Mouse (Mus musculus): ENCODE measurements at regions not wholly inside any gene's neighbourhood (a gene's known extent, or its start where the extent isn't known, plus 50 kb on each side); places are given as distances from the start of the nearest gene placed in this dataset.
"Not testable (repeated sequence)": the region's sequence is repeated elsewhere in the genome, so short reads cannot be mapped to it uniquely, and the experiment has no call there.

DNA sequence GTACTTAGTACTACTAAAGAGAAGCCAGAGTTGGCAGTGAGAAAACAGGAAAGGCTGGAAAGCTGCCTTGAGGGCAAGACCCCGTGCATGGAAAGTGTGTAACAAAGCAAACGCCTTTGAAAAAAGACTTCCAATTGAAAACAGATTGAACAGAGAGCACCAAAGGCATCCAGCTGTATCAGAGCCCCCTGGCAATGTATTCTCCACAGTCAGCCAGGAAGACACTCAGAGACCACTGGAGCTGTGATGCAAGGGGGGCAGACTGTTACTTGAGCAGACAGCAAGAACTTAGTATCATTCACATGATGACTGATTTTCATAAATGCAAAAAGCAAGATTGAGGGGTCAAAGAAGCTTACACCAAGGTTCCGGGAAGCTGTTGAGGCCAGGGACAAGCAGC lies 146.2 kb upstream of the Hes1 start:
- no peak for DNase-seq (ENCODE audit: low spot score)

DNA sequence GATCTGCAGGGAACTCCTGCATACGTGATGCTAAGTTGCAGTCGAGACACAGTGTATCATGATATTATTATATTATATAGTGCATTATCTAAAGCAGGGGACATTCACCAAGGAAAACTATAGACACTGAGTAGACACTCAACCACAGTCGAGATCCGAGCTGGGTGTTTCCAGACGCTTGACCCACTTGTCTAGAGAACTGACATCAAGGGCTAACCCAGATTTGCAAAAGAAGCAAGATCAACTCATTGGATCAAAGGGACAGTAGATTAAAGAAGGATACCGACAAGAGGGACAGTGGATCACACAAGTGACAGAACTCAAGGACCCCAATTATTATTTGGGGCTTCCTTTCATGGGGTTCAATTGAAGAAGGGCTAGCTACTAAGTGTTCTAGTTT lies 145.8 kb upstream of the Hes1 start:
- no peak for DNase-seq (ENCODE audit: low spot score)

DNA sequence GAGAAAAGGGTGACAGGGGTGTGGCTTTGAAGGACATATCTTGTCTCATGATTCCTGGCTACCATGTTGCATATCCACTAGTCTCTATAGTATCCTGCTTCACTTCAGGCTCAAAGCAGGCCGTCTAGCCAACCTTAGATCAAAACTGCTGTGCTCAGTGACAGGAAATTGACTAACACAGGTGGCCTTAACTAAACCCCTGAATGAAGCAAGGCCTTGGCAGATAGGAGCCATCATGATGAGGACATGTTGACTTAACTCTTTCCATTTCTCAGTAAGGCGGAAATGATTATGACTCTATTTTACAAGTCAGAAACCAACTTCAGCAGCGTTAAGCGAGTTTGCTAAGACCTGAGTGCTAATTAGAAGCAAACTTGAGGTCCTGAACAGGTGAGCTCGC lies 143.2 kb upstream of the Hes1 start:
- DNase-seq (ENCODE audit: low spot score), result no peak

DNA sequence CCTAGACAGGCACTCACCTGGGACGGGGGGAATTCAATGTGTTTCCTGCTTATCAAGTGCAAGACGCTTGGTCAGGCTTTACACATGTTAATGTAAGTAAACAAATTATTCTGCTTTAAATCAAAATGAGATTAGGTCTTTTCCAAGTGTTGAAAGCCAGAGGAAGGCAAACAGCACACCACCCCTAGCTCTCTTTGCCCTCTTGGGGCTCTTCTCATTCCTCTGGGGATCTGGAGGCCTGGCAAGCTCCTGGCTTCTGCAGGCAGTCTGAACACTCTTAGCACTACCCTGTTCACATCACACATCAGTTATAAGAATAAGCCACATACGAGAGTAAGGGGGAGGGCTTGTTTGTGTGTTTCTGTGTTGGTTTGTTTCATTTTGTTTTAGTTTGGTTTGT lies 142.8 kb upstream of the Hes1 start:
- no peak for DNase-seq (ENCODE audit: low spot score)

DNA sequence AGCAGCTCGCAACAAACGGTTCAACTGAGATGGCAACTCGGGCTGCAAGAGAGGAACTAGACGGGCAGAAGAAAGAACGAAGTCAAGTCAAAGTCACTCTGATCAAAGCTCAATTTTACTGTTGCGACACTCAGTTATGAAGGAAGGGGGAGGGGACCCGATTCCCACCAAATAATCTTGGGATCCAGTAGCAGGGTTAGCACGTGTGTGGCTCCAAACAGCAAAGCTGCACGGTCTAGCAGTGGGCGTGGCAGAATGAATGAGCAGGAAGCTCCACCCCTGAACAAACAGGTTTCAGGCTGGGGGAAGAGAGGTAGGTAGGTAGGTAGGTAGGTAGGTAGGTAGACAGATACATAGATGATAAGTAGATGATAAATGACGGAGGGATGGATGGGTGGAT lies 136.9 kb upstream of the Hes1 start:
- DNase-seq (ENCODE audit: low spot score), result not testable (repeated sequence)

DNA sequence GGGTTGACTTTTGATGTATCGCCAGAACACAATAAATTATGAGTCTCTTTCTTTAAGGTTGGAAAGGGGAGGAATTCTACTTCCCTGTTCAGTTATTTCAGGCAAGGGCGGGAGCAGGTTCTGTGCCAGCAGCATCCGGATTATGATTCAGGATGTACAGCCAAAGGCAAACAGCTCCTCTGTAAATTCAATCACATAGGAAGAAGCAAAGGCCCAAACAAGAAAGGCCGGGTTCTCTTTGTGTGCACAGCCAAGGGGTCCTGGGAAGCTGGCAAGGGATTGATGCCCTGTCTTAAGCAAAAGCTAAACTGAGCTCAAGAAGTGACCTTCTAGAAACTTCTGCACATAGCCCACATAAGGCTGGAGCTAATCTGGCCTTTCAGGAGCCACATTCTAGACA lies 135.9 kb upstream of the Hes1 start:
- no peak for DNase-seq (ENCODE audit: low spot score)

DNA sequence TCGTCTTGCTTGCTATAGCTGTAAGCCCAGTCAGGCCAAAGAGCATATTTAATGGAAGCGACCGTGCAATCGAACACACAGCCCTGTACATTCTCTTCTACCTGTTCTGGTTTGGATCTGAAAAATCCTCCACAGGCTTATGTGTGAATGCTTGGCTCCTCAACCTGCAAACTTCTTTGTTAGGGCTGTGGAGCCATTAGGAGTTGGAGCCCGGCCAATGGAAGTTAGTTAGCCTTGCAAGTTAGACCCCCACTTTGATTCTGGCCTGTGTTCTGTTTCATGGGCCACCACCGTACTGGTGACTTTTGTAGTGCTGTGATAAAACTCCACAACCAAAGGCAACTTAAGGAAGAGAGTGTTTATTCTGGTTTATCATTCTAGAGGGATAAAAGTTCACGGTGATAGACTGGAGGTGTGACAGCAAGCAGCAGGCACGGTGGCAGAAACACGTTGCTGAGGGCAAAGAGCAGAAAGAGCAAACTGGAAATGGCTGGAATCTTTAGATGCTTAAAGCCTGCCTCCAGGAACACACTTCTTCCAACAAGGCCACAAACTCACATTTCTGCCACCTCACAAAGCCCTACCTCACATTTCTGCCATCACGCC lies 132.3 kb upstream of the Hes1 start:
- no peak for DNase-seq (ENCODE audit: low spot score)

DNA sequence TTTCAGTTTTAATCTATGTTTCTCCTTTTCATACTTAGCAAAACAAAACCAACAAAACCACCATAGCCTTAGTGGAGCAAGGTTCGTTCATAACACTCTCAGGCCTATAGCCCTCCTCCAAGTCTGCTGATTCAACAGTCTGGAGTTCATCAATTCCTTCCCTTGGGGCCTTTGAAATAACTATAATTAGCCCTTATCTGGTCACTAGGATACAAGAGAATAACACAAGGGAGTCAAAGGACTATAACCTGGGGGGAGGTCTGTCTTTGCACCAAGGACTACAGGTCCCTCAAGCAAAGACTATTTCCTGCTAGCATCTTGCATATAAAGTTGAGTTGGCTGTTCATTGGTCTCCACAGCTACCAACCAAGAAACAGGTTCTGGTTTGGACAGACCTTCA lies 129.5 kb upstream of the Hes1 start:
- no peak for DNase-seq (ENCODE audit: low spot score)

DNA sequence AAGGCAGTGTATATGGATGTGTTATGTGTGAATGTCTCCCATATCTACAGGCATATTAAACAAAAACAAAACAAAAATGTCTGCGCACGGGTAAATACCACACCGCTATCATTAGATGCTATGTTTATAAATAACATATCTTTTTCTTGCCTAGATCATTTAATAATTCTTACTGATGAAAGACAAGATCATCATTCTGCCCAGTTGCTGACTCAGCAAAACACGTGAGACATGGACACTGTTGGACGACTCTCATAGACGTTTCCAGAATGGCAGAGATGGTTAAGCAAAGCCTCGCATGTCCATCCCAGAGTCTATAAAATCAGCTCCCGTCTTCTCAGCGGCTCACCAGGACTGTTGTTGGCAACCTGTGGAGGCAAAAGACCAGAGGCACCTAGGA lies 125.5 kb upstream of the Hes1 start:
- no peak for DNase-seq (ENCODE audit: low spot score)

DNA sequence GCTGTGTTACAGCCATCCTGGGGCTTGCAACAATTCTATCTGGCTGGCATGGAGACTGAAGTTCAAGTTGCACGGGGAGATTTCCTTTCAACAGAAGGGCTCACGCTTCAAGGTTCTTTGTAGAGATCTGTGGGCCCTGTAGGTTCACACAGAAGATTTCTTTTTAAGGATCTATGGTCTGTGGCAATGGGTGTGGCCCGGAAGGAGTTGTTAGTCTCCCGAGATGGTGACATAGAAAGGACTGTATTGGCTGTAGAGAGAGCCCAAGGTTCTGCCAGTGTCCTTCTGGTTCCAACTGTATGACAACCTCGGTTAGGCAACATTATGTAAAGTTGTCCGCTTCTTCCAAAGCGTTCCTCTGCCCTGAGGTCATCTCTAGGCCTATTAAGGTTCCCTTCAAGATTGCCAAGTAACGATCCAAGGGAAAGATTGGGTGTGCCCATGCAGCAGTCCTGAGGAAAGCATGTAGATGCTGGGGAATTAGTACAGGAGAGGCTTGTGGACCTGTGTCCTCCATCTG lies 124.8 kb upstream of the Hes1 start:
- DNase-seq (ENCODE audit: low spot score), result no peak

DNA sequence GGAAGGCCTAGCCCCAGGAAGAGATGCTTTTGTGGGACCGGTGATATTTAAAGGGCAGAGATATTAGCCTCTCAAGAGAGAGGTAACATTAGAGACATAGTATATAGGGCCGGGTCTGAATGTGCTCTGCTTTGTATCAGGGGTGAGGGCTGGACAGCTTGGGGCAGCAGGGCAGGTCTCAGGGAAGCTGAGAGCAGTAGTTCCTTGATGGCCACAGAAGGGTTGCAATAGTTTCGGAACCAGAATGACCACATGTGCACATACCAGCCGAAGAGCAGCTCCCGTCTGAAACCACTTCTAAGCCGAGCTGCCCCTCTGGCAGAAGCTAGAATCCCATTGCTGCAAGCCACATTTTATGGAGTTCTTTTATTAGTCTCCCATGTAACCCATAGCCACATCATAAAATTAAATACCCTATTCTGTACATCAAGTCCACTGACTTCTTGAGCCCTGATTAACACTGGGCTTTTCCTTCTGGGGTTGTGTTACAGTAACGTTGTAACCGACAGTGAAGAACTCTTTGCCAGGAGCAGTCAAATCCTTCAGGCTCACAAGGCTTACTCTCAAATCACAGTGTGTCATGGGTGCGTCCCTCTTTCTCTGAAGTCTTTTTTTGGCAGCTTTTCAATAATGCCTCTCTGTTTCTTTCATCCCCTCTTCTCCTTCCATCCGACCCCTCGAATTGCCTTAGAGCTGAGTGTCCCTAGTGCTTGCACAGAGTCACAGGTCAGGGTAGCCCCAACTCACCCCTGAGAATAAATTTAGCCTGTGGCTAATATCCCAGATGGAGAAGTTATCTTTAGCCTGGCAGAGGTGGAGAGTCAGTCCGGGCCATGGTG lies 124.1 kb upstream of the Hes1 start:
- no peak for DNase-seq (ENCODE audit: low spot score)

DNA sequence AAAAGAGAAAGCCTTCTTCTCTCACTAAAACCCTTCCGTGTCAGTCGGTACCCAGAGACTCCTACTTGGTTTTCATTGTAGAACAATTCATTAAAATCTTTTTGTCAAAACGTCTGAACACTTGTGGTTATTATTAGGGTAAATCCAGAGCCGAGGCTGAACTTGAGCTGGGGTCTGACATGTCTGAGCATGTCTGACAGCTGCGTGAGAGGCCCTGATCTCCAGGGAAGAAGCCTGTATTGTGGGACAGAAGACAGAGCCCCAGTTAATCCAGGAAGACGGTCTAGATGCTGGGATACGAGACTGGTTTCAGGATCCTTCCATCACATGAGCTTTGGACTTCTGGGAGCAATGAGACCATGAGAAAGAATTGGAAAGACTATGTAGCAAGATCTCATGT lies 122.1 kb upstream of the Hes1 start:
- no peak for DNase-seq (ENCODE audit: low spot score)

DNA sequence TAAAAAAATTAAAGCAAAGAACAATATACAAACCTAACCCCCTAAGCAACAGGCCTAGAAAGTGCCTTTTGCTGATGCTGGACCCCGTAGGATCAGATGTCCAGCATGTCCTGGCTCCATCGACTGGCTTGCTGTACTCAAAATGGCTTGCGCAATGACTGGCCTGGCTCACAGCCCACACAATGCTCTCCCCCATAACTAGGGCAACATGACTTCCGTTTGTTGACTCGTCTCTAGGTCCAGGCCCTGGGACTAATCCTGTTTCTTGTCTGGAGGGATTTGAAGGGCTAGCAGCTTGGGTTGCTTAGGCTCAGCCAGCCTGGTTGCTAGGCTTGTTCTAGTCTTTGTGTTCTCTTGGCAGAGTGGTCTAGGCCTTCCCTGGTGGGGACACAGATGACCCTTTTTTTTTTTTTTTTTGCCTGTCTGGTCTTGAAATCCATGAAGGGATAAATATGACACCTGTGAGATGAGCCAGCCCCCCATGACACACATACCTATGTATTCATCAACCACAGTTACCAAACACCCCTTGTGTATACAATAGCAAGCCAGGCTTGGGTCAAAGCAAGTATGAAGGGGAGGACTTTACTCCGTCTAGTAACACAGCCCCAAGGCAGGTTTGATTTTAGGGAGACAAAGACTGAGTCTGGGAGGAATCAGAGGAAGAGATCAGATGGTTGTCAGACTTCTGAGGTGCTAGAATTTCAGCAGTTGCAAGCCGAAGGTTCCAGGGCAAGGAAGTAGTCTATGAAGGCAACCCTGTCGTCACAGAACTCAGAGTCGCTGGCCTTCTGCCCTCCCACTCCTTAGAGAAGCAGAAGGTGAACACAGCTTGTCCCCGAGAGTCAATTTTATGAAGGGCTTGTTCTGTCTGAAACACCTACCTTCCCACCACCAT lies 120.0 kb upstream of the Hes1 start:
- peak; percentile 17 for DNase-seq (ENCODE audit: low spot score)

DNA sequence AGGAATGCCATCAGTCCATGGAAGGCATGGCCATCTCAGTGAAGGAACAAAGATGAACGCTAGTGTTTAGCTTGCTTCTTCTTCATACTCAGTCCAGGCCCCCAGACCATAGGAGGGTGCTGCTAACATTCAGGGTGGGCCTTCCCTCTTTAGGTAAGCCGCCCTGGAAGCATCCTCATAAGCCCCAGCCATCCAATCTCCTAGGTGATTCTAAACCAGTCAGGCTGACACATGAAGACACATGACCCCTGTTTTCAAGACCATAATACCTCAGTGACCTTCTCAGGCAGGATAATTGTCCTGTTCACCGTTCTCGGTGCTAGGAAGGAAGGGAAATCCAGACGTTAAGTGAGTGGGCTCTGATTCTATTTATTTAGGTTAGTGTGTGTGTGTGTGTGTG lies 119.2 kb upstream of the Hes1 start:
- no peak for DNase-seq (ENCODE audit: low spot score)

DNA sequence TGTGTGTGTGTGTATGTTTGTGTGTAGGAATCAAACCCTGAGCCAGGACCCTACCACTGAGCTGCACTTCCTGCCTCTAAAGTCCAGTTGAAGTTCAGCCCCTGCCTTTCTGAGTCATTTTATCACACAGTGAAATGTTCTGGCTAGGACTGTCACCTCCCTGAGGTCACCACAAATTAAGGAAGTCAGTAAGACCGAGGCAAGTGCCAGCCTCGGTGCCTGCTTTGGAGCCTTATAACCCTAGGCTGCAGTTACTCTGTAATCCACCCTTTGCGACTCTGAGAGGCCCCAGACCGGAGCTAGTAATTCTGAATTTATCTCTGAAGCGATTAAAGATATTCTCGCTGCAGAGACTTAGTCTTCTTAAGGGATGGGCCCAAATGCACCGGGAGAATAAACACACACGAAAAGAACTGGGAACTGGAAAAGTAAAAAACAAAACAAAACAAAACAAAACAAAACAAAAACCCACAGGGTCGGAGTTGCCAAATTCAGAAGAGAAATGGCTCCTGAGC lies 118.8 kb upstream of the Hes1 start:
- DNase-seq (ENCODE audit: low spot score), result no peak

DNA sequence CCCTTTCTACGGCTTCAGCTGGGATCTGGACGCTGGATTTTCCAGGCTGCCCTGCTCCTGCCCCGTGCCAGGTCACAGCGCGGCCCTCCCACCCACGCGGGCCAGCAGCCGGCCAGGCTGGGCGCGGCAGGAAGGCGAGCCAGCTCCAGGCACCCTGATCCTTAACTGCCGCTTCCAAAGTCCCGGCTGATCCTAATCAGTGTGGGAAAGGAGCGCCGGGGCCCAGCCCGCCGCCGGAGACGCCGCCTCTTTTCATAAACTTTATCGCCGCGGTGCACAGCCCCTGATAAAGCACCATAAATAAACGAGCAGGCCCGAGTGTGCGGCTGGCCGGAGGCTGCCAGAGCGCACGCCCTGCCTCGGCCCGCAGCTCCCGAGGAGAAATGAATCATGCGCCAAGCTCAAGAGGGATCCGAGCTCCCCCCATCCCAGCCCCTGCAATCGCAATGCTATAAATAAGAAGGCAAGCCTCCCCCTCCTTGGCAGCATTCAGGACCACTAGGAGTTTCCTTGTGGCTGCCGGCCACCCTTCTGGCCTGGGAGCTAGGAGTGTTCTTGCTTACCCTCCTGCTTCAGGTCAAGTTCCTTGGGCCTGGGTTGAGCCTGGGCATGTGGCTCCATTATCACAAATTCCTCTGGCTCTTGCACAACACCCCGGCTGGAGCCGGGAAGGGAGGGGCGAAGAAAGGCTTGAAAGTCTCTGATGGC lies 118.1 kb upstream of the Hes1 start:
- DNase-seq (ENCODE audit: low spot score), result no peak

DNA sequence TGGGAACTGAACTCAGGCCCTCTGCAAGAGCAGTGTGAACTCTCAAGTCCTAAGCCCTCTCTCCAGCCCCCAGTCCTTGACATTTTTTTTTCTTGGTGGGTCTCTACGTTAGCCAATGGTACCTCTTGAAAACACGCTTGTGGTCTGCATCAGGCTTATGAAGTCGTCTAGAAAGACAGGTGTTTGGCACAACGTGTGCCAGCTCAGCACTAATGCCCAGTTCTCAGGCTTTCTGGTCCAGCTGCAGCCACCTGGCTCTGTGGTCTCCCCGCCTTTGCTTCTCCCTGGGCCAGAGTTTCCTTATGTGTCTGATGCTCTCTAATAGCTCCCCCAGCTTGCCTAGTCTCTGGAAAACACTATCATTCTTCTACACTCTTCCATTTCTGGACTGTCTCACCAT lies 117.2 kb upstream of the Hes1 start:
- DNase-seq (ENCODE audit: low spot score), result no peak

DNA sequence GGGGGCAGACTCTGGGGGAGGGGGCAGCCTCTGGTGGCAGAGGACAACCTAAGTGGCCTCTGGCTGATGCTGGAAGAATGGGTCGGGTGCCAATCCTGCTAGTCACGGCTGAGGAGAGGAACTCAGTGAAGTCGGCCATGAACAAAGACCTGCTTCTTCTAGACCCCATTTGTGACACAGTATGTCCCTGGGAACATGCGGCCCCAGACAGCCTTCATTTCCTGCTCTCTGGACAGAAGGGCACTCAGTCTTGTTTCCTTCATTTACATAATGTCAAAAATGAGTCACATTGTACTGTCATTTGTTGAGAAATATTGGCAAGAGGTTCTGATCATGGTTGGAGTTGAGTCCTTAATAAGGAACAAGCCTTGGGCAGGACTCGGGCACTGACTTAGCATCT lies 116.5 kb upstream of the Hes1 start:
- no peak for DNase-seq (ENCODE audit: low spot score)

DNA sequence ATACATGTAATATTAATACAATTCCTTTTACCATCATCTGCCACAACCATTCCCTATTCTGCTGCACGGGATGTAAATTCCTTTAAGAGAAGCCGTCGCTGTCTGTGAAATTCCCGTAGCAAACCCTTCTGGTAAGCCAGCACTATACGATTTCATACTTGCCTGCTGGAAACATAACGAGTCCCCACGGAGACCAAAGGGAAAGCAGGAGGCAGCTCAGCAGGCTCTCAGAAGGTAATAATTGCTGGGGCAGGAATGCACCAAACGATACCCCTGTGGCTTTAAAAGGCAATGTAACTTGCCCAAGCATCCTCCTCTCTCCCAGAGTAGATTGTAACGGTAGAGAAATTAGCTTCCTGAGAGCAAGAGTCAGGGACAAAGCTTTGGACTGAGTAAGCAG lies 114.0 kb upstream of the Hes1 start:
- no peak for DNase-seq (ENCODE audit: low spot score)

DNA sequence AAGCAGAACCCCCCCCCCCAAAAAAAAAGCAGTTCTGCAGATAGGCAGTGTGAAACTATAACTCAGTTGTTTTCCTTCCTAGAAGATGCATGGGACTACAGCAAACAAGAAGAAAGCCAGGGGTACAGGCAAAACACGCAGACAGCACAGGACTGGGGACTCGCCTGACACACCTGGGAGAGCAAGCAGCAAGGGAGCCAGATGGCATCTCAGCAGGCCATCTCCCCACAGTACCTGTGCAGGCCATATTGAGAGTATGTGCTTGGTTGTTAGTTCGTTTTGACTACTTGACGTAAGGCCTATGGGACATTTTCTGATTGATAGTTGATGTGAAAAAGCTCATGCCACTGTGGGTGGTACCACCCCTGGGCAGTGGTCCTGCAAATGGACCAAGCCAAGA lies 113.4 kb upstream of the Hes1 start:
- DNase-seq (ENCODE audit: low spot score), result no peak

DNA sequence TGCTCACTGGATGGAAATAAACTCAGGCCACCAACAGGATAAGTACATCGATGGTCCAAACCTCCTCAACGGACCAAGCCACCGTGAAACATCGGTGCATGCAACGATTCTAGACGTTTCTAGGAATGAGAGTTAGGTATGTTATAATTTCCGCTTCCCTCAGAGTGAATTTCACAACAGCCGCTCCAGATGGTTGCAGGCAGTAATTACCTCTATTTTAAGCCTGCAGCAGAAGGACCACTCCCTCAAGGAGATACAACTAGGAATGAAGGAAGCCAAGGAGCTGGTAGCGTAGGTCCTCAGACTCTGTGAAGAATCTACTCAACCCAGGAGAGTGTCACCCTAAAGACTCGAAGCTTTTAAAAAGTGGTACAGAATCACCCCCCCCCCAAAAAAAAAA lies 109.5 kb upstream of the Hes1 start:
- DNase-seq (ENCODE audit: low spot score), result no peak

DNA sequence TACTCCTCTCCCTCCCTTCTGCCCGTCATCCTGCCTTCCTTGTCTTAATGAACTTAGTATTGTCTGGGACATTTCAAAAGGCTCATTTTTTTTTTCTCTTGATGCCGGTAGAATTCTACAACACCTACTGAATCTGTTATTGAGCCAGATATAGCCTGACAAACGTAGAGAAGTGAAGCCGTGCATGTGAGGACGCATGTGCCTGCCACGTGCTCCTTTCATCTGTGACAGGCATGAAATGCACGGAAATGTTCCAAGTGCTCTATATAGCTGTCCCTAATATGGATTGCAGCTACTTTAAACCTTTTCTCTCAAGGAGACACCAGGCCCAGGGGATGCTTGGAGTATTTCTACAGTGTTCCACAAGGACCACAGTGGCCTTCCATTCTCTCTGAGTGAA lies 107.3 kb upstream of the Hes1 start:
- DNase-seq (ENCODE audit: low spot score), result no peak

All from layer of hippocampus, adult 9-10 months (tissue).